Mouse (Mus musculus): ENCODE measurements around the gene Cbfa2t3. TPM values are rescaled to one million over a fixed set of nuclear protein-coding genes. Genes with fewer than 3 reads are reported as not detected.

Gene Cbfa2t3
- polyA plus RNA-seq (2015; fragmentation: Nextera tagmentation; extraction: Ambion mirVana) = 20.2 and 21.4 TPM in 2 replicates

DNA sequence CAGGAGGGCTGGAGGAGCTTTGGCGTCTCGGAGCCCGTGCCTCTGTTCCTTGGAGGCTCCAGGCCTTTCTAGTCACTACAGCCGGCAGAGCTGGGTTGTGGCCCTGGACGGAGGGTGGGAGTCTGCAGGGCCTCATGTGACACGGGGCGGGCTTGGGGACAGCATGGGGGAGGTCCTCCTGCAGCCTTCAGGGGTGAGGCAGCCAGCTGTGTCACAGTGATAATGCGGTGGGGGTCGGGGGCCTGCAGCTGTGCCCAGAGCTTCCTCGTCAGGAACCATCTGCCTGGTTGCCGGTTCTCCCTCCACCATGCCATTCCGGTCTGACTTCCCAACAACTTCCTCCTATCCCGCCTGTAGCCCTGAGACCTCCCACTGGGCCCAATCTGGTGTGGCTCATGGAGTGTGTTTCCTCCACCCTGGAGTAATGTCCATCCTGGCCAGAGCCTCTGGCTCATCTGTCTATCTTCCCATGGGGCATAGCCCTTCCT, at the start of gene Cbfa2t3:
Cbfa2t3 (minus strand) TSS at position 105 of the 488 bp plus-strand sequence.
- Histone ChIP-seq H3K9ac (no peak within 1 kb of the TSS), H3K36me3 (replicated peaks) (no peaks in the 10 kb centered on the region), H3K27me3 (replicated peaks) (no peaks in the 10 kb centered on the region), H3K4me2 (no peak within 1 kb of the TSS), H3K9me3 (no peaks in the 10 kb centered on the region), H3K4me3 (no peak within 1 kb of the TSS), H3K27ac (no peak within 1 kb of the TSS), H3K4me1 (no peaks in the 10 kb centered on the region)
- no peak for ATAC-seq (replicated peaks)
- 64% methylated on average over 13 of the region's 13 CpGs for WGBS

DNA sequence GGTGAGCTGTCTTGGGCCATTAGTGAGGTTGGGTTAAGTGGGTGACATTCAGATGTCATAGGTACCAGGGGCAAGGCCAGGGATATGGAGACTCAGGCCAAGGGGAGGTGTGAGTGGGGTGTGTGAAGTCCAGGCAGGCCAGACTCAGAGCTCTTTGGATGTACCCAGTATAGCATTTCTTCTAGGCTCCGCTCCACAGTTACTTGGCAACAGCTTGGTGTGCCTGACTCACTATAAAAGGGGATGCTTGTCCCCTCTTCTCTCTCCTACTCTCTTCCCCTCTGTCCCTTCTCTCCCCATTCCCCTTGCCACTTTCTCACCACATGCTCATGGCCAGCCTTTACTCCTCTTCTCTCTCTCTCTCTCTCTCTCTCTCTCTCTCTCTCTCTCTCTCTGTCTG, 48.9 kb upstream of the Cbfa2t3 start:
- Histone ChIP-seq H3K4me3 (no peak overlapping the region), H3K4me1 (peaks cover 71% of the 10 kb centered on the region), H3K9ac (no peak overlapping the region), H3K36me3 (replicated peaks) (no peaks in the 10 kb centered on the region), H3K27me3 (replicated peaks) (no peaks in the 10 kb centered on the region), H3K4me2 (no peak overlapping the region), H3K9me3 (no peaks in the 10 kb centered on the region), H3K27ac (no peak overlapping the region)
- ATAC-seq (replicated peaks) = no peak
- 89% methylated on average over 1 of the region's 1 CpGs for WGBS

DNA sequence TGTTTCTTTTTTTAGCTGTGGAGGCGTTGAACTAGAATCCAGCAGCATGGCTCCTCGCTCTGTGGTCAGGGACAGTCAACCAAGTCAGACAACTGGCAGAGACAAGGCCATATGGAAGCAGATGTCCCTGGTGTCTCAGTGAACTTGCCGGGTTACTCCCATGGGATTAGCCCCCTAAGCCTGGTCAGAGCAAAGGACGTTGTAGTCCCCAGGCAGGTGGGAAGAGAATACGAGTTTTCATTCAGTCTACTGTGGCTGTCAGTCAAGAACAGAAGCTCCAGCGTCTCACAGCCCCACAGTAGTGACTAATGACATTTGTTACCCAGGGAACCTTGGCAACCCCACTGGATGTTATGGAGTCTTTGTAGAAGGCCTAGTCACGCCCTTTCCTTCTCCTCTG, 47.5 kb upstream of the Cbfa2t3 start:
- 25% methylated on average over 7 of the region's 7 CpGs for WGBS
- Histone ChIP-seq H3K9ac (no peak overlapping the region), H3K27ac (peak overlapping the region; percentile 91), H3K4me3 (no peak overlapping the region), H3K36me3 (replicated peaks) (no peaks in the 10 kb centered on the region), H3K4me1 (peaks cover 83% of the 10 kb centered on the region), H3K4me2 (no peak overlapping the region), H3K27me3 (replicated peaks) (no peaks in the 10 kb centered on the region), H3K9me3 (no peaks in the 10 kb centered on the region)
- ATAC-seq (replicated peaks) = no peak

DNA sequence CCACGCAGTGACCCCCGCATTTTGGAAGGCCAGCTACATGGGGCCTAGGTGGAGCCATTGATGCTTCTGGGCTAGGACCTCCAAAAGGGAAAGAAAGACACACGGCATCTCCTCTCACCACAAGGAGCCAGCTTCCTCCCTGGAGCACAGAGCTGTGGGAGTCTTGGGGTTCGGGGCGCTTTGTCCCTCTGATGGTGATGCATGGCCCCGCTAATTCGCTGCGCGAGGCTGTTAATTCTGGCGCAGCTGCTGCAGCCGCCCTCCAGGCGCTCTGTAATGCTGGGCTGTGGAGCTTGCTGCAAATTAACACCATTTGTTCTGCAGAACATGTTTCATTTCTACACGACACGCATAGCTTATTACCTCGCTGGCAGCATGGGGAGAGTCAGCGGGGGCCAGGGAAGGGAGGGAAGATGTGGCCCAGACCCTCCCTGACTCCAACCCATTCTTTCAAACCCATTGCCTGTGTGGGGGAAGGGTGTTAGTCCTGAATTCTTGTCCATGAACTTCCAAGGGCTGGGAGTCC, 46.9 kb upstream of the Cbfa2t3 start:
- H3K4me2 ChIP-seq = peak overlapping the region; percentile 32
- H3K4me1 ChIP-seq = peaks cover 78% of the 10 kb centered on the region
- no peaks in the 10 kb centered on the region for H3K27me3 ChIP-seq (replicated peaks)
- no peaks in the 10 kb centered on the region for H3K9me3 ChIP-seq
- peak overlapping the region; percentile 91 for H3K27ac ChIP-seq
- H3K4me3 ChIP-seq = peak overlapping the region; percentile 7; the same call in 1 of the 2 replicates
- H3K36me3 ChIP-seq (replicated peaks) = no peaks in the 10 kb centered on the region
- H3K9ac ChIP-seq = 0 out of 2 replicates have a peak overlapping the region, but pooled peaks have one; percentile 7
- ATAC-seq (replicated peaks) = peak; percentile 52
- WGBS = 3% methylated on average over 16 of the region's 16 CpGs

DNA sequence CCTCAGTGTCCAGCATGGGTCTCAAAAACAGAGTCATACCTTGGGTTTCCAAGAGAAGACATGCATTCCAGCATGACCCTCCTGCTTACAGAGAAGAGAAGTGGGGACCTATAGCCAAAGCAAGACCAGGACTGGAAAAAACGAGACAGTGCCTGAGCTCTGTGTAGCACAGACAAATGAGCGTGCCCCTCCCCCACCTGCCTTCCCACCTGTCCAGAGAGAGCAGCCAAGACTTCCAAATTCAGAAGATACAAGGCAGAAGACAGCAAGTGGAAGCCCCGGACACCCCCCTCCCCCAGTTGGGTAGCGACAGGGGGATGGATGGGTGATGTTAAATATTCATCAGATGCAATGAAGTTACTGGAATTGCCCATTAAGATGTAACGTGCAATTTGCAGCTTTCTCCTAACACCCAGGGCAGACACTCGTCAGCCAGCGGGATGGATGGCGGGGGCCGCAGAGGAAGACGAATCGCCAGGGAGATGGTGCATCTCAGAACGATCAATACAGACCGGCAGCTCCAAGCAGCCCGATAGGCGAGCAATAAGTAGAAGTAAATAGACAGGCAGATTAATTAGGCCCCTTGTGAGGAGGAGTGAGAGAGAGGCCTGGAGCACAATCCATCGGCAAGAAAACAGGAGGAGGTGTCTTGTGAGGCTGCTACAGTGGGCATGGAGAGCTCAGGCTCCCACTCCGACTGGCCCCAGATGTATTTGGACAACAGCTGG, 46.3 kb upstream of the Cbfa2t3 start:
- Histone ChIP-seq H3K36me3 (replicated peaks) (no peaks in the 10 kb centered on the region), H3K27me3 (replicated peaks) (no peaks in the 10 kb centered on the region), H3K9me3 (no peaks in the 10 kb centered on the region), H3K4me1 (peaks cover 72% of the 10 kb centered on the region), H3K4me3 (peak overlapping the region; percentile 7; the same call in 1 of the 2 replicates), H3K9ac (peak overlapping the region; percentile 7; the same call in 1 of the 2 replicates), H3K27ac (peak overlapping the region; percentile 91), H3K4me2 (peak overlapping the region; percentile 32)
- ATAC-seq (replicated peaks) = peak; percentile 65
- 12% methylated on average over 17 of the region's 17 CpGs for WGBS

DNA sequence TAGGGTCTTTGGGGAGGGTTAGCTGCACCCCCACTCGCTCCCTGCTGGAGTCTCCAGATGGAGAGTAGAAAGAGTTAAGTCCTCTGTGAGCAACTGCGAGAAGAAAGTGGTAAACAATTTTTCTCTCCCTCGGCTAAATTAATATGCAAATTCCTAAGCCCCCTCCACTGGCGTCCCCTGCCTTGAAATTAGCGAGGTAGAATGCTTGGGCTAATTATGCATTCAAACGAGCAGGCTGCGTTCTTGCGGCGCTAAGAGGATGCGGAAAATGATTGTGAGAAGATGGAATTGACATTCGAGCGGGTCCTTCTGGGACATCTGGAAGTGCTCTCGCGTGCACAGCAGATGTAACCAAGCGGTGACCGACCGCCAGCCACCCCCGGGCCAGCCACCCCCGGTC, 43.6 kb upstream of the Cbfa2t3 start:
- Histone ChIP-seq H3K27ac (peak overlapping the region; percentile 88), H3K27me3 (replicated peaks) (no peaks in the 10 kb centered on the region), H3K9ac (no peak overlapping the region), H3K4me3 (no peak overlapping the region), H3K9me3 (no peaks in the 10 kb centered on the region), H3K36me3 (replicated peaks) (no peaks in the 10 kb centered on the region), H3K4me1 (peaks cover 77% of the 10 kb centered on the region), H3K4me2 (peak overlapping the region; percentile 16; the same call in 1 of the 2 replicates)
- 8% methylated on average over 19 of the region's 19 CpGs for WGBS
- ATAC-seq (replicated peaks) = no peak

DNA sequence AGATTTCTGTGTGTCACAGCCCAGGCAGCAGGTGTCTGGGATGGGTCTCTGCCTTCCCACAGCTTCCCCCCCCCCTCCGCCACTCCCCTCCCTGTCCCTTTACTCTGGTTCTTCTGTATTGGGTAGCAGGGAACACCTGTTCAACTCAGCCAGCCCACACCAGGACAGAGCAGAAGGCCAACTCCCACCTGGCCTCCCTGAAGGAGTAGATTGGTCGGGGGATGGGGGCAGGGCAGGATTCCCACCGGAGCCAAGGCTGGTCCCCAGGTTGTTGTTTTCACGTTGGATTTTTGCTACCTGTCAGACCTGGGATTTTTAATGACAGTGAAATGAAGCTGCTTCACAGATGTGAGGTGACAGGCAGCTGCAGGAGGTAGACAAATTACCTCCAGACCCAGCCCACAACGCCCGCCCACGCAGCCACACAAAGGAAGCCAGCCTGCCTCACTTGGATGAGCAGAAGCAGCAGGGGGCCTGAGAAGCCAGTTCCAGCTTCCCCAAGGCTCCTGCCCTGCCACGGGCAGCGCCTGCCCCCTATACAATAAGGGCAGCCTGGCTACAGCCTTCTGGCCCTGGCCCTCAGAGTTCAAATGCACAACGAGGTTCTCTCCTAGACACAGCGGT, 40.3 kb upstream of the Cbfa2t3 start:
- ATAC-seq (replicated peaks) = no peak
- Histone ChIP-seq H3K4me1 (peaks cover 72% of the 10 kb centered on the region), H3K4me3 (no peak overlapping the region), H3K4me2 (no peak overlapping the region), H3K9ac (no peak overlapping the region), H3K27ac (peak overlapping the region; percentile 69), H3K9me3 (no peaks in the 10 kb centered on the region), H3K27me3 (replicated peaks) (no peaks in the 10 kb centered on the region), H3K36me3 (replicated peaks) (no peaks in the 10 kb centered on the region)
- WGBS = 15% methylated on average over 11 of the region's 11 CpGs

DNA sequence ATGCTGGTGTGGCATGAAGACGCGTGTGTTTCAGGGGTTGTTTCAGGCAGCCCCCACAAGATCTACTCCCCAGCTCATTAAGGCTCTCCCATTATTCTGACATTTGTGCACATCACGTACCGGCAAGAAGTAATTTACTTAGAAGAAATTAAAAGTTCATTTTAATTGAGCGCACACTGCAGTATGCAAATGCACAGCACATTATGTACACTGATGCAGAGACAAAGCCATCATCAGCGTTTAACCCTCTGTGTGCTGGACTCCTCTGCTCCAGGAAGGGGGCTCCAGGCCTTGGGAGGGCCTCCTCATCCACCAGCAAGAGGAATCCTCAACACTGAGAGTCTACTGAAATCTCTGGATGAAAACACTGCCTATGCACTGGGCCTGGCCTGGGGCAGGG, 39.0 kb upstream of the Cbfa2t3 start:
- H3K27ac ChIP-seq = peak overlapping the region; percentile 61; the same call in 1 of the 2 replicates
- WGBS = 60% methylated on average over 6 of the region's 6 CpGs
- 0 out of 2 replicates have a peak, but pooled peaks have one; percentile 15 for ATAC-seq (replicated peaks)
- H3K4me3 ChIP-seq = no peak overlapping the region
- H3K4me2 ChIP-seq = no peak overlapping the region
- no peak overlapping the region for H3K9ac ChIP-seq
- no peaks in the 10 kb centered on the region for H3K27me3 ChIP-seq (replicated peaks)
- peaks cover 64% of the 10 kb centered on the region for H3K4me1 ChIP-seq
- H3K9me3 ChIP-seq = no peaks in the 10 kb centered on the region
- H3K36me3 ChIP-seq (replicated peaks) = no peaks in the 10 kb centered on the region

DNA sequence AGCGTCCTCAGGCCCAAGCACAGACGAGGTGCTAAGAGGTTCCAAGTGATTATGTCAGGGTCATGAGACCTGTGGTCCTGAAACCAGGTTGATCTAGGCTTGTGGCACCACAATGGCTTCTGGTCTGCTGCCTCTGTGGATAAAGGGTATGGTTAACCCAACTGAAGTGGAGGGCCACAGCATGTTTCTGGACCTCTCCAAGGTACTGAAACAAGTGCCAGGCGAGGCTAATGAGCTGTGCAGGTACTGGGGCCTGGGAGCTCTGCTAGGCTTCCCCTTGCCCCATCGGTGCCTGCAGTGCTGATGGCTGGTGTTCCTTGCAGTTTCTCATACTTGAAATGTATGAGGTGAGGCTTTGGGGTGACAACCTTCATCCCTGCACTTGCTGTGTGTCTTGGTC, 38.2 kb upstream of the Cbfa2t3 start:
- H3K27ac ChIP-seq = peak overlapping the region; percentile 27; the same call in 1 of the 2 replicates
- H3K4me1 ChIP-seq = peaks cover 56% of the 10 kb centered on the region

DNA sequence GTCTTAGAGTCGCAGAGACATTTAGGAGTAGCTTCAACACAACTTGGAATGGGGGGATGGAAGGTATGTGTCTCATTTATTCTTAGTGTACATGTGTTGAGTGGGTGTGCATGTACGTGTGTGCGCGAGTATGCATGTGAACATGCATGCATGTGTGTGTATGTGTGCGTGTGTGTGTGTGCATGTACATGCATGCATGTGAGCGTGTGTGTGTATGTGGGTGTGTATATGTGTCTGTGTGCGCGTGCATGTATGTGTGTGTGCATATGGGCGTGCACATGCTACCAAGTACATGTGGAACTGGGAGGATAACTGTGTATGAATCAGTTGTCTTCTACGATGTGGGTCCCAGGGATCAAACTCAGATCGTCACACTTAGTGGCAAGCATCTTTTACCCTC, 37.7 kb upstream of the Cbfa2t3 start:
- Histone ChIP-seq H3K27ac (peak overlapping the region; percentile 27; the same call in 1 of the 2 replicates), H3K4me1 (peaks cover 52% of the 10 kb centered on the region), H3K27me3 (replicated peaks) (no peaks in the 10 kb centered on the region)

More for the DNA sequence above, 38.2 kb upstream of the Cbfa2t3 start:
- no peak for ATAC-seq (replicated peaks)
- H3K27me3 ChIP-seq (replicated peaks) = no peaks in the 10 kb centered on the region
- H3K4me2 ChIP-seq = no peak overlapping the region
- H3K9me3 ChIP-seq = no peaks in the 10 kb centered on the region
- H3K4me3 ChIP-seq = no peak overlapping the region
- WGBS = 61% methylated on average over 4 of the region's 4 CpGs
- H3K9ac ChIP-seq = no peak overlapping the region
- no peaks in the 10 kb centered on the region for H3K36me3 ChIP-seq (replicated peaks)

DNA sequence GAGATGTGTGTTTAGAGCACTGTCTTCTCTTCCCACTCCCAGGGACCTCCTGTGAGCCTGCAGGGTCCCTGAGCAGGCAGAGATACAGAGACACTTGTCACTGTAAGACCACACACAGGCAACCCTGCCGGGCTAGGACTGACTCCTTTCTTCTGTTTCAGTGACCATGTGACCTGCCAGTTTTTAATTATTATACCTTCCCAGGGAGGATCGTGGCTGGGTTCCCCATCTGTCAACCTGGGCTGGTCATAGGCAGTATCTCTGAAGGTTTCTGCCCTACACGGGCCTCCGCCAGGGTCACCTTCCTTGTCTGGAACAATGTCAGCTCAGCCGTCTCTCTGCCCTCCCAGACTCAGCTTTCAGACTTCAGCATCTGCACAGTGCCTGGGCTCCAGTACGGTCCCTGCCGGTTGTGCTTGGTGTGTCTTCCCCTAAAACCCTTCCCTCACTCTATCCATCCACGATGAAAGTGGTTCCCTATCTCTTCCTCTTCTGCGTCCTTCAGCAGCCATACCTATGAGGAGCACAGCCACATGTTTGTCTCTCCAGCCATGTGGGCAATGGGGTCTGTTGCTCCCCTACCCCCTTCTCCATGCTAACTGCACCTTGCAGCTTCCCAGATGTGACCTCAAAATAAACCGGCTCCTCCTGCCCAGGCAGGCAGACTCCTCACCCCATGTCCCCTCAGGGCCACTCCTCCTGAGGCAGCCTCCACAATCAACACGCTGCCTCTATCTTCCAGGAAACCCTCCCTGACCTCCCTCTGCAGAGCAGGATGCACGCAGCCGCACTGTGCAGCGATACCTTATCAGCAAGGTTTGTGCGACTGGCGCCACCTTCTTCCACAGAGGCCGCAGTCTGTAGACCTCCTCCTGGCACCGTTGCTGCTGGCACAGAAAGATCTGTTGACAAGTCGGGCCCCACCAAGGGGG, 36.9 kb upstream of the Cbfa2t3 start:
- Histone ChIP-seq H3K27me3 (replicated peaks) (no peaks in the 10 kb centered on the region), H3K4me1 (peaks cover 50% of the 10 kb centered on the region), H3K4me3 (no peak overlapping the region), H3K9ac (no peak overlapping the region), H3K27ac (peak overlapping the region; percentile 42), H3K4me2 (no peak overlapping the region), H3K36me3 (replicated peaks) (no peaks in the 10 kb centered on the region), H3K9me3 (no peaks in the 10 kb centered on the region)
- 51% methylated on average over 19 of the region's 19 CpGs for WGBS
- 0 out of 2 replicates have a peak, but pooled peaks have one; percentile 25 for ATAC-seq (replicated peaks)

More for the DNA sequence above, 37.7 kb upstream of the Cbfa2t3 start:
- Histone ChIP-seq H3K36me3 (replicated peaks) (no peaks in the 10 kb centered on the region), H3K9me3 (no peaks in the 10 kb centered on the region), H3K9ac (no peak overlapping the region), H3K4me3 (no peak overlapping the region), H3K4me2 (no peak overlapping the region)
- WGBS = 90% methylated on average over 11 of the region's 11 CpGs
- ATAC-seq (replicated peaks) = no peak
